In genomic region chr15:84397663-84398169, GRCm38 (mm10) we compare ENCODE assay signal across 19 mouse cellular contexts. TPM values are rescaled to one million over a fixed set of nuclear protein-coding genes. Genes with fewer than 3 reads are reported as not detected.
DNase-seq lines count a peak whose midpoint lies in the region; ATAC-seq lines count a peak whose summit lies in the region.
"Had no signal": no experiment of that assay in that cellular context is flagged by ENCODE, and none has a peak within 500 bp of the region (broad histone marks: within the 10 kb centered on the region; RNA-seq: fewer than 3 reads in every experiment).

No protein-coding gene starts in this region.

- H3K9ac ChIP-seq in midbrain, embryonic 11.5 days (ENCODE audit: low read length): no peak overlapping the region
- H3K9ac ChIP-seq in midbrain, embryonic 15.5 days: no peak overlapping the region
- H3K9ac ChIP-seq in hindbrain, embryonic 11.5 days (ENCODE audit: low read depth, low read length): no peak overlapping the region
- H3K9ac ChIP-seq: heart, embryonic 15.5 days; liver, embryonic 15.5 days had no signal

- ATAC-seq in midbrain, embryonic 11.5 days (ENCODE audit: low FRiP score): 0 out of 2 replicates have a peak, but pooled peaks have one; percentile 25
- ATAC-seq in midbrain, embryonic 15.5 days (replicated peaks): no peak; the same call in 1 of the 2 replicates
- peak; percentile 74 for ATAC-seq in hindbrain, embryonic 11.5 days (ENCODE audit: low FRiP score)
- ATAC-seq: activated CD4-positive, CD25-positive, alpha-beta regulatory T cell, adult 4 months; Patski had no signal

- H3K9me3 ChIP-seq in midbrain, embryonic 11.5 days (ENCODE audit: control insufficient read depth, low read length): no peaks in the 10 kb centered on the region
- H3K9me3 ChIP-seq in midbrain, embryonic 15.5 days: no peaks in the 10 kb centered on the region
- no peaks in the 10 kb centered on the region for H3K9me3 ChIP-seq in hindbrain, embryonic 11.5 days (ENCODE audit: control insufficient read depth, low read length)
- H3K9me3 ChIP-seq: heart, embryonic 15.5 days; liver, embryonic 15.5 days; megakaryocyte, embryonic 14.5 days had no signal

- peaks cover 6% of the 10 kb centered on the region for H3K4me1 ChIP-seq in midbrain, embryonic 11.5 days (ENCODE audit: control insufficient read depth, insufficient read depth, low read length)
- H3K4me1 ChIP-seq in midbrain, embryonic 15.5 days: peaks cover 31% of the 10 kb centered on the region
- H3K4me1 ChIP-seq in hindbrain, embryonic 11.5 days (replicated peaks; ENCODE audit: control insufficient read depth, insufficient read depth, low read length): peaks cover 4% of the 10 kb centered on the region
- H3K4me1 ChIP-seq: heart, embryonic 15.5 days; liver, embryonic 15.5 days had no signal

- WGBS in midbrain, embryonic 11.5 days: 76% methylated on average over 14 of the region's 14 CpGs
- WGBS in midbrain, embryonic 15.5 days: 68% methylated on average over 14 of the region's 14 CpGs
- 57% methylated on average over 14 of the region's 14 CpGs for WGBS in hindbrain, embryonic 11.5 days

- H3K4me2 ChIP-seq in midbrain, embryonic 11.5 days: no peak overlapping the region
- H3K4me2 ChIP-seq in midbrain, embryonic 15.5 days: no peak overlapping the region
- H3K4me2 ChIP-seq in hindbrain, embryonic 11.5 days (replicated peaks; ENCODE audit: low read depth, low read length): no peak overlapping the region
- H3K4me2 ChIP-seq: heart, embryonic 15.5 days; liver, embryonic 15.5 days had no signal

- no peaks in the 10 kb centered on the region for H3K27me3 ChIP-seq in midbrain, embryonic 11.5 days (ENCODE audit: control insufficient read depth, insufficient read depth, low read length)
- no peaks in the 10 kb centered on the region for H3K27me3 ChIP-seq in midbrain, embryonic 15.5 days (replicated peaks)
- 0 out of 2 replicates have a peak, but pooled peaks cover 2% of the 10 kb centered on the region for H3K27me3 ChIP-seq in hindbrain, embryonic 11.5 days (ENCODE audit: control insufficient read depth, insufficient read depth, low read length)
- H3K27me3 ChIP-seq: Patski had no signal

- H3K36me3 ChIP-seq in midbrain, embryonic 11.5 days (ENCODE audit: control insufficient read depth, insufficient read depth, low read length): no peaks in the 10 kb centered on the region
- no peaks in the 10 kb centered on the region for H3K36me3 ChIP-seq in midbrain, embryonic 15.5 days (replicated peaks)
- H3K36me3 ChIP-seq in hindbrain, embryonic 11.5 days (ENCODE audit: control insufficient read depth, insufficient read depth, low read length): no peaks in the 10 kb centered on the region
- H3K36me3 ChIP-seq: heart, embryonic 15.5 days; liver, embryonic 15.5 days had no signal

- H3K27ac ChIP-seq in midbrain, embryonic 11.5 days (ENCODE audit: low read depth, low read length): 0 out of 2 replicates have a peak overlapping the region, but pooled peaks have one; percentile 21
- no peak overlapping the region for H3K27ac ChIP-seq in midbrain, embryonic 15.5 days
- H3K27ac ChIP-seq in hindbrain, embryonic 11.5 days (ENCODE audit: low read depth, low read length): peak overlapping the region; percentile 65
- H3K27ac ChIP-seq: heart, embryonic 15.5 days; liver, embryonic 15.5 days had no signal

- H3K4me3 ChIP-seq in midbrain, embryonic 11.5 days (ENCODE audit: low read depth, low read length): no peak overlapping the region
- H3K4me3 ChIP-seq in midbrain, embryonic 15.5 days: no peak overlapping the region
- no peak overlapping the region for H3K4me3 ChIP-seq in hindbrain, embryonic 11.5 days (ENCODE audit: low read depth, low read length)
- H3K4me3 ChIP-seq: heart, embryonic 15.5 days; liver, embryonic 15.5 days; megakaryocyte, embryonic 14.5 days had no signal

- DNase-seq in midbrain, embryonic 11.5 days (ENCODE audit: low spot score, missing footprints): no peak
- DNase-seq in hindbrain, embryonic 11.5 days (ENCODE audit: low spot score): peak; percentile 42
- peak; percentile 53 for DNase-seq in mesoderm, embryonic 11.5 days (ENCODE audit: low read depth, low spot score)
- DNase-seq in retina, postnatal 1 day: peak; percentile 39
- no peak for DNase-seq in layer of hippocampus, adult 8-10 months (ENCODE audit: low spot score in 2 of 2)
- DNase-seq in adrenal gland, adult (ENCODE audit: inconsistent age in 2 of 2, low spot score in 1 of 2): no peak
- DNase-seq: adrenal gland, postnatal 36 days; cerebellum, adult 9-11 months; heart, adult 11 months; kidney, adult 11 months; kidney, postnatal 10 days; layer of hippocampus, adult 9-11 months; lung, postnatal 10 days had no signal

RNA-seq across cellular contexts. Expression of gene Shisal1, which starts 49.2 kb away (rescaled TPM):
- polyA plus RNA-seq in midbrain, embryonic 11.5 days (2014; fragmentation: Nextera tagmentation; extraction: Ambion mirVana): 7.8 and 8.3 TPM in 2 replicates
- polyA plus RNA-seq in midbrain, embryonic 15.5 days (2015; fragmentation: Nextera tagmentation; extraction: Ambion mirVana): 19.4 and 21.2 TPM in 2 replicates
- polyA plus RNA-seq in hindbrain, embryonic 11.5 days (2014; fragmentation: Nextera tagmentation; extraction: Ambion mirVana): 3.2 and 5.0 TPM in 2 replicates
- total RNA-seq in layer of hippocampus, adult 8-10 months (2022): 10 to 100 TPM; 44.3 to 55.3 (median 48.2) TPM
- polyA plus RNA-seq: activated CD4-positive, CD25-positive, alpha-beta regulatory T cell, adult 4 months had no signal

Comparison
In these comparisons a context has a peak if more than half of its experiments do, and no peak if none do; other contexts are left out.
1. DNase-seq: peak in hindbrain, embryonic 11.5 days (single experiment), mesoderm, embryonic 11.5 days (single experiment) and retina, postnatal 1 day (single experiment); none in midbrain, embryonic 11.5 days (single experiment), layer of hippocampus, adult 8-10 months (0 of 2) and adrenal gland, adult (0 of 2).